Mouse (Mus musculus): ENCODE results near the gene Dusp1.

DNA sequence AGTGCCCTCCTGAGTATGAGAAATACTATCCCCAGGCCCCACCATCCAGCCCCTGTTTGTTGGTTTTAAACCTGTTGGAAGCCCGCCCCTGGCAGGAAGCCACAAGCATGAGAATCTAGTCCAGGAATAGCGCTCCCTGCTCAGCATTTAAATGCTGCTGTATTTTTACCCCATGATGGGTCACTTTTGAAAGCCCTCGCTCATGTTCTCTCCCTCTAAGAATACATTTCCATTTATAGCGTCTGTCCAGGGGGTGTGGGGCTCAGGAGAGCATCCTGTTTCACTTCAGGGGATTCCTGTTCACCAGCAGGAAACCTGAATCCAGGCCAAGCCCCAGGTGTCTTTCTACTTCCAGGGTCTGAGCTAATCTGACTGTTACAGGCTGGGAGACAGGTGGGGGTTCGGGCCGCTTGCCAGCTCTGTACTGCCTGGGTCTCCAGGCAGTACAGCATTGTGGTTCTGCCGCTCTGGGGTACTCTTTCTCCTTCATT, 34.3 kb upstream of the Dusp1 start:
- TF ChIP-seq POLR2A (IDR thresholded peaks at IDR 0.05; ENCODE audit: insufficient read length, low read depth) (no peak), MAX (IDR thresholded peaks at IDR 0.05; ENCODE audit: low read depth) (no peak), POLR2AphosphoS2 (IDR thresholded peaks at IDR 0.05; ENCODE audit: insufficient read length, low read depth) (no peak), MYOD1 (IDR thresholded peaks at IDR 0.05; ENCODE audit: control insufficient read depth in 1 of 3, insufficient read length in 2 of 3, low read depth in 2 of 3) (peak in 1 of 3 experiments; percentile 63), USF1 (IDR thresholded peaks at IDR 0.05; ENCODE audit: low read depth) (no peak), E2F4 (IDR thresholded peaks at IDR 0.05; ENCODE audit: insufficient read depth) (no peak), MYOG (IDR thresholded peaks at IDR 0.05; ENCODE audit: control insufficient read depth in 1 of 3, insufficient read depth in 1 of 3, insufficient read length in 2 of 3, low read depth in 2 of 3) (peak in 1 of 3 experiments; percentile 67)

Measured in myocyte (in vitro differentiated cells).